Mouse (Mus musculus): ENCODE data around the gene Itpka. TPM values are rescaled to one million over a fixed set of nuclear protein-coding genes. Genes with fewer than 3 reads are reported as not detected.
A peak's percentile ranks its signal among the peaks of the same experiment; 100 is the strongest.

Gene Itpka
- polyA plus RNA-seq, 1 experiment from 2014 or later = 4.0 TPM

- Histone ChIP-seq H3K27me3 (replicated peaks; ENCODE audit: control insufficient read depth, insufficient read depth, low read length) (peaks cover 61% of the 10 kb centered on the region), H3K4me3 (ENCODE audit: low read depth, low read length) (0 out of 2 replicates have a peak within 1 kb of the TSS, but pooled peaks have one; percentile 66), H3K4me2 (no peak within 1 kb of the TSS), H3K36me3 (ENCODE audit: control insufficient read depth, insufficient read depth, low read length) (peaks cover 4% of the 10 kb centered on the region; the same call in 1 of the 2 replicates), H3K4me1 (replicated peaks; ENCODE audit: control insufficient read depth, insufficient read depth, low read length) (peaks cover 8% of the 10 kb centered on the region), H3K27ac (ENCODE audit: low read depth, low read length) (no peak within 1 kb of the TSS), H3K9ac (ENCODE audit: low read depth, low read length) (no peak within 1 kb of the TSS), H3K9me3 (ENCODE audit: control insufficient read depth, low read length) (no peaks in the 10 kb centered on the region)
- WGBS = 14% methylated on average over 9 of the region's 9 CpGs
- ATAC-seq (replicated peaks; ENCODE audit: low FRiP score) (no peak), DNase-seq (ENCODE audit: low spot score) (no peak)
Observed at GRCm38 (mm10) chr2:119760251-119760650, 18.1 kb downstream of the Itpka start, which contains the start of gene Ltk. Ltk (minus strand) TSS chr2:119760431.

DNA sequence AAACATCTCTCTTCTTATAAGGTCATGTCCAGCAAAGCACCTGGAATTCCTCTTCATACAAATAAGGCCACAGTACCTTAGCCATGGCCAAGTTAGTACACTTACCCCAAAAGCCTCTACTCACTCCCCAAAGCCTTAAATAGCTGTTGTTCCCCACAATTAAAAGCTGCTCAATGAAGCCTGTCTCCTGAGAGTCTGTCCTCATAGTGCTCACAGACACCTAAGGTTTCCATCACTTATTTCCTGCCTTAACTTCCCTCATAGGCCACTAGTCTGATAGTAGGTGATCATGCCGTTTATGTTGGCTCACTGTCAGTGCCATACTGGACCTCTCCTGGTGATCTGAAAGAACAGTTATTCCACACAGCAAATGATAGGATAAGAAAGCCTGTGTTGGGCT lies 20.1 kb downstream of the Itpka start:
- DNase-seq (ENCODE audit: low spot score) (no peak), ATAC-seq (replicated peaks; ENCODE audit: low FRiP score) (no peak)
- H3K9ac ChIP-seq (ENCODE audit: low read depth, low read length) = no peak overlapping the region
- WGBS = 62% methylated on average over 1 of the region's 1 CpGs
- no peak overlapping the region for H3K27ac ChIP-seq (ENCODE audit: low read depth, low read length)
- no peaks in the 10 kb centered on the region for H3K9me3 ChIP-seq (ENCODE audit: control insufficient read depth, low read length)
- H3K4me3 ChIP-seq (ENCODE audit: low read depth, low read length) = no peak overlapping the region
- peaks cover 8% of the 10 kb centered on the region for H3K4me1 ChIP-seq (replicated peaks; ENCODE audit: control insufficient read depth, insufficient read depth, low read length)
- H3K36me3 ChIP-seq (ENCODE audit: control insufficient read depth, insufficient read depth, low read length) = peaks cover 11% of the 10 kb centered on the region; the same call in 1 of the 2 replicates
- H3K4me2 ChIP-seq = no peak overlapping the region
- H3K27me3 ChIP-seq (replicated peaks; ENCODE audit: control insufficient read depth, insufficient read depth, low read length) = peaks cover 47% of the 10 kb centered on the region

DNA sequence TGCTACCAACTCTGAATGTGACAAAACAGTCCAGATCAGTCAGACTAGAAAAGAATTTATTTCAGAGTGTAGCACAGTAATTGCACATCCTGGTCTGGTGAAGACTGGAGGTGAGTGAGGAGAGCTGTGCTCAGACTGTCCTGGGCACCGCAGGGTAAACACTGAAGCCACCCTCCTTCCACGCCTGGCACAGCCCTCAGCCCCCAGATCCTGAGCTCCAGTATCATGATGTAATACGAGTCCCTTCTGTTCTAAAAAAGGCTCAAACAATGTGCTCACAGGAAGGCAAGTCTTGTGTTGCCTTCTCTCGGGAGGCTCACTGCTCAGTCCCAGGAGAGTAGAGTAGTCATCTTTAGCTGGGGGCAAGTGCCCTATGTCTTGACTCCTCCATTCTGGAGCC lies 21.8 kb downstream of the Itpka start:
- WGBS = 80% methylated on average over 4 of the region's 4 CpGs

GRCm38 (mm10) chr2:119767246-119767645 lies 25.1 kb downstream of the Itpka start:
- Histone ChIP-seq H3K27me3 (replicated peaks; ENCODE audit: control insufficient read depth, insufficient read depth, low read length) (no peaks in the 10 kb centered on the region; the same call in 1 of the 2 replicates), H3K27ac (ENCODE audit: low read depth, low read length) (no peak overlapping the region), H3K4me2 (no peak overlapping the region), H3K4me1 (replicated peaks; ENCODE audit: control insufficient read depth, insufficient read depth, low read length) (no peaks in the 10 kb centered on the region), H3K9me3 (ENCODE audit: control insufficient read depth, low read length) (no peaks in the 10 kb centered on the region), H3K4me3 (ENCODE audit: low read depth, low read length) (no peak overlapping the region), H3K9ac (ENCODE audit: low read depth, low read length) (no peak overlapping the region), H3K36me3 (ENCODE audit: control insufficient read depth, insufficient read depth, low read length) (peaks cover 33% of the 10 kb centered on the region; the same call in 1 of the 2 replicates)
- no peak; the same call in 1 of the 2 replicates for ATAC-seq (replicated peaks; ENCODE audit: low FRiP score)
- no peak for DNase-seq (ENCODE audit: low spot score)
- 91% methylated on average over 6 of the region's 6 CpGs for WGBS

More for the DNA sequence above, 21.8 kb downstream of the Itpka start:
- H3K27ac ChIP-seq (ENCODE audit: low read depth, low read length) = no peak overlapping the region
- no peaks in the 10 kb centered on the region for H3K9me3 ChIP-seq (ENCODE audit: control insufficient read depth, low read length)
- no peak overlapping the region for H3K4me3 ChIP-seq (ENCODE audit: low read depth, low read length)
- no peak for ATAC-seq (replicated peaks; ENCODE audit: low FRiP score)
- peaks cover 30% of the 10 kb centered on the region for H3K27me3 ChIP-seq (replicated peaks; ENCODE audit: control insufficient read depth, insufficient read depth, low read length)
- peaks cover under 1% of the 10 kb centered on the region; the same call in 1 of the 2 replicates for H3K4me1 ChIP-seq (replicated peaks; ENCODE audit: control insufficient read depth, insufficient read depth, low read length)
- no peak for DNase-seq (ENCODE audit: low spot score)
- no peak overlapping the region for H3K4me2 ChIP-seq
- H3K9ac ChIP-seq (ENCODE audit: low read depth, low read length) = no peak overlapping the region
- H3K36me3 ChIP-seq (ENCODE audit: control insufficient read depth, insufficient read depth, low read length) = peaks cover 19% of the 10 kb centered on the region; the same call in 1 of the 2 replicates

GRCm38 (mm10) chr2:119787206-119787883 lies 45.2 kb downstream of the Itpka start, which contains the start of gene Rpap1:
Rpap1 (minus strand) TSS chr2:119787537.
- Histone ChIP-seq H3K9me3 (ENCODE audit: control insufficient read depth, low read length) (no peaks in the 10 kb centered on the region), H3K4me2 (peak within 1 kb of the TSS; percentile 89), H3K27me3 (replicated peaks; ENCODE audit: control insufficient read depth, insufficient read depth, low read length) (no peaks in the 10 kb centered on the region), H3K36me3 (ENCODE audit: control insufficient read depth, insufficient read depth, low read length) (peaks cover under 1% of the 10 kb centered on the region; the same call in 1 of the 2 replicates), H3K27ac (ENCODE audit: low read depth, low read length) (peak within 1 kb of the TSS; percentile 56), H3K4me1 (replicated peaks; ENCODE audit: control insufficient read depth, insufficient read depth, low read length) (peaks cover 5% of the 10 kb centered on the region), H3K4me3 (ENCODE audit: low read depth, low read length) (peak within 1 kb of the TSS; percentile 57), H3K9ac (ENCODE audit: low read depth, low read length) (peak within 1 kb of the TSS; percentile 70)
- DNase-seq (ENCODE audit: low spot score) (peak; percentile 88), ATAC-seq (replicated peaks; ENCODE audit: low FRiP score) (peak; percentile 95)
- under 1% methylated on average over 44 of the region's 44 CpGs for WGBS

GRCm38 (mm10) chr2:119789996-119790395 lies 47.9 kb downstream of the Itpka start:
- ATAC-seq (replicated peaks; ENCODE audit: low FRiP score) = no peak
- Histone ChIP-seq H3K27ac (ENCODE audit: low read depth, low read length) (no peak overlapping the region), H3K36me3 (ENCODE audit: control insufficient read depth, insufficient read depth, low read length) (no peaks in the 10 kb centered on the region), H3K4me3 (ENCODE audit: low read depth, low read length) (no peak overlapping the region), H3K9me3 (ENCODE audit: control insufficient read depth, low read length) (no peaks in the 10 kb centered on the region), H3K4me2 (no peak overlapping the region), H3K4me1 (replicated peaks; ENCODE audit: control insufficient read depth, insufficient read depth, low read length) (peaks cover 5% of the 10 kb centered on the region), H3K27me3 (replicated peaks; ENCODE audit: control insufficient read depth, insufficient read depth, low read length) (no peaks in the 10 kb centered on the region), H3K9ac (ENCODE audit: low read depth, low read length) (no peak overlapping the region)
- no peak for DNase-seq (ENCODE audit: low spot score)
- WGBS = 89% methylated on average over 2 of the region's 2 CpGs

DNA sequence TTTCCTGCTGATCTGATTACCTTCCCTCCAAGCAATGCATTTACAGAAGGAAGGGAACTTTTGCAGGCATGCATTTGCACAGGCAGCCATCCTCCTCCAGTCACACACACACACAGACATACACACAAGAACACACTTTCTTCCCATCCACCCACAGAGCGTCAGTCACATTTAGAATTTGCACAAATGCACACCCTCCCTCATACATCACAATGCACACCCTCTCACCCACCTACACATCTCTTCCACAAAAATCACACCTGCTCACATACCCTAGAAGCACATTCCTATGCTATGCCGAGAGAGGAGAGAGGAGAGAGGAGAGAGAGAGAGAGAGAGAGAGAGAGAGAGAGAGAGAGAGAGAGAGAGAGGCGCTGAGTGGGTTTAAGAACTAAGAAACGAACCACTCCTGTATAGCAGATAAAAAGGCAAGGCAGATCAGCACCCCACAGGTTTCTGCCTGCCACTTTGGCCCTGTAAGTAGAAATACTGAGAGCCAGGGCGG lies 55.2 kb downstream of the Itpka start, which contains the start of gene Tyro3:
Gene Tyro3, plus strand, starts transcription at position 455 of the 505 bp plus-strand sequence.
- H3K9ac ChIP-seq (ENCODE audit: low read depth, low read length) = no peak within 1 kb of the TSS
- H3K27me3 ChIP-seq (replicated peaks; ENCODE audit: control insufficient read depth, insufficient read depth, low read length) = peaks cover 54% of the 10 kb centered on the region
- ATAC-seq (replicated peaks; ENCODE audit: low FRiP score) (no peak), DNase-seq (ENCODE audit: low spot score) (no peak)
- 60% methylated on average over 5 of the region's 5 CpGs for WGBS
- peak within 1 kb of the TSS; percentile 99; the same call in 1 of the 2 replicates for H3K4me2 ChIP-seq
- H3K36me3 ChIP-seq (ENCODE audit: control insufficient read depth, insufficient read depth, low read length) = no peaks in the 10 kb centered on the region
- H3K4me1 ChIP-seq (replicated peaks; ENCODE audit: control insufficient read depth, insufficient read depth, low read length) = no peaks in the 10 kb centered on the region; the same call in none of the 2 replicates
- no peak within 1 kb of the TSS for H3K27ac ChIP-seq (ENCODE audit: low read depth, low read length)
- H3K9me3 ChIP-seq (ENCODE audit: control insufficient read depth, low read length) = no peaks in the 10 kb centered on the region
- no peak within 1 kb of the TSS for H3K4me3 ChIP-seq (ENCODE audit: low read depth, low read length)

GRCm38 (mm10) chr2:119798246-119798927 lies 56.2 kb downstream of the Itpka start:
- no peaks in the 10 kb centered on the region for H3K9me3 ChIP-seq (ENCODE audit: control insufficient read depth, low read length)
- no peak overlapping the region; the same call in 1 of the 2 replicates for H3K4me3 ChIP-seq (ENCODE audit: low read depth, low read length)
- no peak for ATAC-seq (replicated peaks; ENCODE audit: low FRiP score)
- no peak overlapping the region for H3K27ac ChIP-seq (ENCODE audit: low read depth, low read length)
- DNase-seq (ENCODE audit: low spot score) = peak; percentile 71
- peaks cover 56% of the 10 kb centered on the region for H3K27me3 ChIP-seq (replicated peaks; ENCODE audit: control insufficient read depth, insufficient read depth, low read length)
- peak overlapping the region; percentile 99; the same call in 1 of the 2 replicates for H3K4me2 ChIP-seq
- no peaks in the 10 kb centered on the region for H3K36me3 ChIP-seq (ENCODE audit: control insufficient read depth, insufficient read depth, low read length)
- 11% methylated on average over 13 of the region's 13 CpGs for WGBS
- peaks cover 3% of the 10 kb centered on the region for H3K4me1 ChIP-seq (replicated peaks; ENCODE audit: control insufficient read depth, insufficient read depth, low read length)
- H3K9ac ChIP-seq (ENCODE audit: low read depth, low read length) = no peak overlapping the region
